Mouse (Mus musculus): ENCODE results near the gene Srarp.

GRCm38 (mm10) chr4:141427921-141428320, 8.0 kb downstream of the Srarp start:
- TF ChIP-seq CTCF (IDR thresholded peaks at IDR 0.05; ENCODE audit: extremely low read depth, insufficient read depth, insufficient read length, insufficient replicate concordance) (no peak), POLR2A (IDR thresholded peaks at IDR 0.05; ENCODE audit: low read depth, low read length) (no peak)

Measured in spleen, adult 2 months (tissue).